11 mouse cellular contexts compared by ENCODE assay signal in the genomic region with DNA sequence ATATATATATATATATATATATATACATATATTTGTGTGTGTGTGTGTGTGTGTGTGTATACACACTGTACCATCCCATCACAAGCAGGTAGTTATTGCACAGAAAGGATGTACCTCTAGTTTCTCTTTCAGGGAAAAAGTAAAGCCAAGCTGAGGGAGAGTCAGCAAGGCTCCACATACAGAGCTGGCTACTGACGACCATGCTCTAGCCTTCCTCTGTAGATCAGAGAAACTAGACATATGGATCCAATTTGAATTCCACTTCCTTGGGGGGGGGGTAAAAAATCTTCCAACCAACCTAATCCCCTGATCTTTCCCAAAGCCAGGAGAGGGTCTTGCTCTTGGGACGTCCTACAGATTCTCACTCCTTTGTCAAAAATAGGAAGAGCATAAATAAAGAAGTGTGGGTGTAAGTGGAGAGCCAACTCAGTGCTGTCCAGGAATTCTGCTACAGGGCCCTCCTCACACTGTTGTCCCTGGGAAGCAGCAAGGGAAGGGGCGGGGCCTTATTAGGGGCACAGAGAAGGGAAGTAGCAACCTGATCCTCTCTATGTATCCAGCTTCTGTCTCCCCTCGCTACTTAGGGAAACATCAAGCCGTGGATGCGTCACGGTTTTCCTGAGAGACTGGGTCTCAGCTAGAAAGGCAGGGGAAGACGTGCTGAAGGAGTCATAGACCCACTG. TPM values are rescaled to one million over a fixed set of nuclear protein-coding genes. Genes with fewer than 3 reads are reported as not detected.
DNase-seq lines count a peak whose midpoint lies in the region; ATAC-seq lines count a peak whose summit lies in the region.
"Had no signal": no experiment of that assay in that cellular context is flagged by ENCODE, and none has a peak within 500 bp of the region (broad histone marks: within the 10 kb centered on the region; RNA-seq: fewer than 3 reads in every experiment).

No protein-coding gene starts in this region.

- WGBS in kidney, embryonic 14.5 days: 15% methylated on average over 8 of the region's 8 CpGs
- WGBS in intestine, embryonic 16.5 days: 27% methylated on average over 8 of the region's 8 CpGs

- intact Hi-C loops in left cerebral cortex, postnatal 14 days (cut with DNase I): no loop called here

- peaks cover 5% of the 10 kb centered on the region; the same call in 1 of the 2 replicates for H3K4me1 ChIP-seq in kidney, embryonic 14.5 days (ENCODE audit: control insufficient read depth, insufficient read depth, low read length)
- H3K4me1 ChIP-seq in intestine, embryonic 16.5 days (ENCODE audit: control insufficient read depth, insufficient read depth, low read length): no peaks in the 10 kb centered on the region; the same call in 1 of the 2 replicates

- no peaks in the 10 kb centered on the region for H3K36me3 ChIP-seq in kidney, embryonic 14.5 days (ENCODE audit: control insufficient read depth, insufficient read depth, low read length)
- H3K36me3 ChIP-seq in intestine, embryonic 16.5 days (ENCODE audit: control insufficient read depth, insufficient read depth, low read length): no peaks in the 10 kb centered on the region

- no peak overlapping the region; the same call in 1 of the 2 replicates for H3K4me2 ChIP-seq in kidney, embryonic 14.5 days (replicated peaks; ENCODE audit: low read depth, low read length)
- H3K4me2 ChIP-seq in intestine, embryonic 16.5 days (ENCODE audit: low read depth, low read length): 0 out of 2 replicates have a peak overlapping the region, but pooled peaks have one; percentile 3

- no peak overlapping the region for H3K27ac ChIP-seq in kidney, embryonic 14.5 days (ENCODE audit: low read depth, low read length)
- H3K27ac ChIP-seq in intestine, embryonic 16.5 days (ENCODE audit: low read length): no peak overlapping the region

- no peak overlapping the region for H3K9ac ChIP-seq in kidney, embryonic 14.5 days (ENCODE audit: low read depth, low read length)
- H3K9ac ChIP-seq in intestine, embryonic 16.5 days (ENCODE audit: low read depth, low read length): no peak overlapping the region

- H3K4me3 ChIP-seq in kidney, embryonic 14.5 days (ENCODE audit: low read length): no peak overlapping the region
- no peak overlapping the region for H3K4me3 ChIP-seq in intestine, embryonic 16.5 days (ENCODE audit: low read length)

- no peaks in the 10 kb centered on the region for H3K27me3 ChIP-seq in kidney, embryonic 14.5 days (ENCODE audit: control insufficient read depth, insufficient read depth, low read length)
- no peaks in the 10 kb centered on the region for H3K27me3 ChIP-seq in intestine, embryonic 16.5 days (replicated peaks; ENCODE audit: control insufficient read depth, insufficient read depth, low read length)

- H3K9me3 ChIP-seq in kidney, embryonic 14.5 days (ENCODE audit: control insufficient read depth, low read length): no peaks in the 10 kb centered on the region
- H3K9me3 ChIP-seq in intestine, embryonic 16.5 days (ENCODE audit: control insufficient read depth, low read length): no peaks in the 10 kb centered on the region

- no peak for DNase-seq in kidney, adult 9 months
- DNase-seq in 3134 (ENCODE audit: extremely low read depth, insufficient read length, low spot score) (peak; percentile 26), R1 (ENCODE audit: low read depth, low spot score) (peak; percentile 35)
- no peak for DNase-seq in right cerebral cortex, postnatal 36 days (ENCODE audit: low spot score in 2 of 2)
- no peak for DNase-seq in left cerebral cortex, postnatal 14 days (ENCODE audit: low spot score in 2 of 2)
- DNase-seq in right cerebral cortex, adult 2 months (ENCODE audit: low spot score in 2 of 2): no peak
- DNase-seq: kidney, adult 18-20 months; lung, postnatal 10 days; thymus, adult 2 months had no signal

- peak; percentile 90 for ATAC-seq in kidney, embryonic 14.5 days (ENCODE audit: low FRiP score, low TSS enrichment)
- ATAC-seq in intestine, embryonic 16.5 days: no peak

RNA-seq across cellular contexts. Expression of a gene that starts 15.4 kb away (rescaled TPM):
- 1.3 and 2.5 TPM in 2 replicates for polyA plus RNA-seq in kidney, embryonic 14.5 days (2014; fragmentation: Nextera tagmentation; extraction: Ambion mirVana)
- 2.1 and 2.2 TPM in 2 replicates for polyA plus RNA-seq in intestine, embryonic 16.5 days (2015; fragmentation: Nextera tagmentation; extraction: Ambion mirVana)
- 10 to 100 TPM; 76.4 to 78.5 TPM for total RNA-seq in left cerebral cortex, postnatal 14 days (2021)

Comparison
In these comparisons a context has a peak if more than half of its experiments do, and no peak if none do; other contexts are left out.
1. DNase-seq: peak in 3134 (single experiment) and R1 (single experiment); none in kidney, adult 9 months (single experiment), right cerebral cortex, postnatal 36 days (0 of 2), left cerebral cortex, postnatal 14 days (0 of 2) and right cerebral cortex, adult 2 months (0 of 2).